Mouse (Mus musculus) testis, adult 2 months (tissue): ENCODE measurements around the gene Gm49405. TPM values are rescaled to one million over a fixed set of nuclear protein-coding genes. Genes with fewer than 3 reads are reported as not detected.

Experiments
- H3K27ac ChIP-seq: fragments of 200-500 bp; 2 replicates; pipeline ENCODE4 v1.5.1; 2012; ENCODE audit warnings: low read depth, low read length; ENCODE audit not compliant: control insufficient read depth, insufficient read depth
- H3K27me3 ChIP-seq: fragments of 200-500 bp; 2 replicates; pipeline ENCODE4 v1.6.1; 2012; ENCODE audit warnings: mild to moderate bottlenecking, low read length, moderate library complexity; ENCODE audit not compliant: control insufficient read depth, insufficient read depth
- H3K36me3 ChIP-seq: fragments of 200-500 bp; 2 replicates; pipeline ENCODE4 v1.6.1; 2012; ENCODE audit warnings: mild to moderate bottlenecking, low read length; ENCODE audit not compliant: control insufficient read depth, insufficient read depth
- H3K4me1 ChIP-seq: fragments of 200-500 bp; 2 replicates; pipeline ENCODE4 v1.6.1; 2012; ENCODE audit warnings: low read length; ENCODE audit not compliant: control insufficient read depth, insufficient read depth
- H3K4me3 ChIP-seq: fragments of 200-500 bp; 2 replicates; pipeline ENCODE4 v1.5.1; 2012; ENCODE audit warnings: low read depth, mild to moderate bottlenecking, low read length, moderate library complexity, mixed read lengths; ENCODE audit not compliant: control insufficient read depth
- CTCF ChIP-seq: fragments of 200-500 bp; IDR thresholded peaks from 2 replicates; pipeline ENCODE4 v1.5.1; 2012; ENCODE audit warnings: low read depth, mild to moderate bottlenecking, inconsistent platforms, low read length, moderate library complexity; ENCODE audit not compliant: control insufficient read depth, insufficient read depth, insufficient replicate concordance
- POLR2A ChIP-seq: fragments of 200-500 bp; IDR thresholded peaks from 2 replicates; pipeline ENCODE4 v1.6.1; 2012; ENCODE audit warnings: low read depth, mild to moderate bottlenecking, inconsistent platforms, low read length, moderate library complexity; ENCODE audit not compliant: control insufficient read depth
- polyA plus RNA-seq: library from polyadenylated mRNA; depleted of rRNA; stranded (reverse); fragments of >200 nt; gene quantifications from 2 replicates; pipeline ENCODE4 v1.2.3, GENCODE M21; 2012

Gm49405 gene
- polyA plus RNA-seq, 1 experiment, result 0.48 TPM

GRCm38 (mm10) chr19:3996747-3997146 is 3.7 kb upstream of the Gm49405 start:
- Histone ChIP-seq H3K27ac (no peak overlapping the region), H3K4me1 (peaks cover 19% of the 10 kb centered on the region), H3K36me3 (no peaks in the 10 kb centered on the region), H3K27me3 (no peaks in the 10 kb centered on the region), H3K4me3 (no peak overlapping the region)
- TF ChIP-seq CTCF, result no peak
- TF ChIP-seq POLR2A, result no peak

GRCm38 (mm10) chr19:3997231-3997630 is 3.2 kb upstream of the Gm49405 start:
- no peak for TF ChIP-seq POLR2A
- no peak for TF ChIP-seq CTCF
- no peak overlapping the region for H3K27ac ChIP-seq
- no peak overlapping the region for H3K4me3 ChIP-seq
- peaks cover 19% of the 10 kb centered on the region for H3K4me1 ChIP-seq
- no peaks in the 10 kb centered on the region for H3K36me3 ChIP-seq
- no peaks in the 10 kb centered on the region for H3K27me3 ChIP-seq

GRCm38 (mm10) chr19:3998335-3998734 is 2.1 kb upstream of the Gm49405 start:
- Histone ChIP-seq H3K36me3 (no peaks in the 10 kb centered on the region), H3K27me3 (no peaks in the 10 kb centered on the region), H3K4me3 (no peak overlapping the region), H3K27ac (no peak overlapping the region), H3K4me1 (peaks cover 19% of the 10 kb centered on the region)
- no peak for TF ChIP-seq POLR2A
- no peak for TF ChIP-seq CTCF

GRCm38 (mm10) chr19:3999121-3999730 is 1.2 kb upstream of the Gm49405 start:
- no peak for TF ChIP-seq POLR2A
- no peak for TF ChIP-seq CTCF
- Histone ChIP-seq H3K36me3 (no peaks in the 10 kb centered on the region), H3K27ac (no peak overlapping the region), H3K4me1 (peaks cover 19% of the 10 kb centered on the region), H3K27me3 (no peaks in the 10 kb centered on the region), H3K4me3 (no peak overlapping the region)

GRCm38 (mm10) chr19:4000949-4001525 is 611 bp downstream of the Gm49405 start:
- Histone ChIP-seq H3K36me3 (no peaks in the 10 kb centered on the region; the same call in 1 of the 2 replicates), H3K4me3 (peak overlapping the region; percentile 94), H3K4me1 (peaks cover 19% of the 10 kb centered on the region), H3K27ac (no peak overlapping the region), H3K27me3 (no peaks in the 10 kb centered on the region)
- TF ChIP-seq CTCF, result no peak
- no peak for TF ChIP-seq POLR2A

GRCm38 (mm10) chr19:4001752-4002151 is 1.3 kb downstream of the Gm49405 start:
- no peak for TF ChIP-seq CTCF
- no peak for TF ChIP-seq POLR2A
- H3K36me3 ChIP-seq, result no peaks in the 10 kb centered on the region; the same call in 1 of the 2 replicates
- H3K27me3 ChIP-seq, result no peaks in the 10 kb centered on the region
- H3K4me3 ChIP-seq, result no peak overlapping the region
- H3K4me1 ChIP-seq, result peaks cover 19% of the 10 kb centered on the region
- H3K27ac ChIP-seq, result no peak overlapping the region

GRCm38 (mm10) chr19:4003112-4003511 is 2.7 kb downstream of the Gm49405 start, which contains the start of gene Doc2g:
Gene Doc2g, plus strand, starts transcription at chr19:4003313.
- TF ChIP-seq CTCF (no peak), POLR2A (no peak)
- H3K27ac ChIP-seq, result no peak within 1 kb of the TSS
- H3K4me3 ChIP-seq, result no peak within 1 kb of the TSS

GRCm38 (mm10) chr19:4003641-4004040 is 3.2 kb downstream of the Gm49405 start:
- no peak for TF ChIP-seq CTCF
- TF ChIP-seq POLR2A, result no peak
- no peak overlapping the region for H3K27ac ChIP-seq
- no peaks in the 10 kb centered on the region; the same call in none of the 2 replicates for H3K36me3 ChIP-seq
- peaks cover 19% of the 10 kb centered on the region for H3K4me1 ChIP-seq
- H3K27me3 ChIP-seq, result no peaks in the 10 kb centered on the region
- no peak overlapping the region for H3K4me3 ChIP-seq

More at GRCm38 (mm10) chr19:4003112-4003511, 2.7 kb downstream of the Gm49405 start, which contains the start of gene Doc2g:
- Histone ChIP-seq H3K36me3 (no peaks in the 10 kb centered on the region; the same call in 1 of the 2 replicates), H3K4me1 (peaks cover 19% of the 10 kb centered on the region), H3K27me3 (no peaks in the 10 kb centered on the region)
